Mouse (Mus musculus) stomach, postnatal 0 days (tissue): ENCODE results near the gene Slc4a5.

Experiments
- CTCF ChIP-seq: IDR thresholded peaks from 2 replicates; pipeline ENCODE4 v1.5.1; 2016; ENCODE audit warnings: antibody characterized with exemption, low read depth, mild to moderate bottlenecking, moderate library complexity
- EP300 ChIP-seq: optimal IDR thresholded peaks from 2 replicates; pipeline ENCODE3; 2016; ENCODE audit warnings: antibody characterized with exemption

GRCm38 (mm10) chr6:83184858-83185435 lies 34.7 kb upstream of the Slc4a5 start:
- peak; percentile 72 for TF ChIP-seq CTCF
- no peak for TF ChIP-seq EP300
